Mouse (Mus musculus) embryo, embryonic 10 days (tissue): ENCODE results near the gene Fkbp15.
A peak's percentile ranks its signal among the peaks of the same experiment; 100 is the strongest.

Source experiments
- DNase-seq: peaks from one replicate; pipeline ENCODE4 v3.0.0-alpha.2; 2015; ENCODE audit warnings: low spot score

Fkbp15 gene

DNA sequence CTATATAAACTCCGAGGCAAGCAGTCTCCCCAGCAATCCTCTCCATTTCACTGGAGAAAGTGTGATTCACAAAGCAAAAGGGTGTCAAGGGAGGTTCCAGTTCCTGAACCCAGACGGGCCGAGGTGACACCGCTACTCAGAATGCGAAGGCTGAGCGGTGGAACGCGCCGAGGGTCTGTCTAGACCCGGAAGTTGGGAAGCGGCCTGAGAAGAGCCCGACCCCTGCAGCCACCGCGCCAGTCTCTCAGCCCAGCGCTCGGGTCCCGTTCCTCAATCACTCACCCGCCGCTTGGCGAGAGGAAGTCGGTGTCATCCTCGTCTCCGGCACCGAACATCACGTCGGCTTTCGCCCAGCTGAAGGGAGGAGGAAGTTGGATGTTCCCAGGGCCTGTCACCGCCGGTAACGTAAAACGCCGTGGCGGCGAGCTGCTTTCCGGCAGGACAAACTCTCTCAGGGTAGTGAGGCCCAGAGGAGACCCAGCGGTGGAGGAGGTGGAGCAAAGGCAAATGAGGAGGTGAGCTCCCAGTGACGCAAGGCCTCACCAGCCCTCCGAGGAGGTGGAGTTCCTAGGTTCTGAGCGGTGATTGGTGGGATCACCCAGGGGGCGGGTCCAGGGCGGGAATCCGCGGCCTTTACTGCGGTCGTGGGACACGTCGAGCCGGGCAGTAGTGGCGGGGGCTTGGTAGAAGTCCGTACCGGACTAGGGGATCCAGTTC is at the start of gene Fkbp15, which contains the start of gene Slc31a1:
Gene Fkbp15 (minus strand): TSS at position 461 of the 717 bp plus-strand sequence.
Gene Slc31a1 (plus strand): TSS at position 640 of the 717 bp plus-strand sequence.
- DNase-seq, result peak; percentile 98

- DNase-seq, result no peak
Observed at GRCm38 (mm10) chr4:62409615-62410014, 49.3 kb upstream of the Fkbp15 start.

DNA sequence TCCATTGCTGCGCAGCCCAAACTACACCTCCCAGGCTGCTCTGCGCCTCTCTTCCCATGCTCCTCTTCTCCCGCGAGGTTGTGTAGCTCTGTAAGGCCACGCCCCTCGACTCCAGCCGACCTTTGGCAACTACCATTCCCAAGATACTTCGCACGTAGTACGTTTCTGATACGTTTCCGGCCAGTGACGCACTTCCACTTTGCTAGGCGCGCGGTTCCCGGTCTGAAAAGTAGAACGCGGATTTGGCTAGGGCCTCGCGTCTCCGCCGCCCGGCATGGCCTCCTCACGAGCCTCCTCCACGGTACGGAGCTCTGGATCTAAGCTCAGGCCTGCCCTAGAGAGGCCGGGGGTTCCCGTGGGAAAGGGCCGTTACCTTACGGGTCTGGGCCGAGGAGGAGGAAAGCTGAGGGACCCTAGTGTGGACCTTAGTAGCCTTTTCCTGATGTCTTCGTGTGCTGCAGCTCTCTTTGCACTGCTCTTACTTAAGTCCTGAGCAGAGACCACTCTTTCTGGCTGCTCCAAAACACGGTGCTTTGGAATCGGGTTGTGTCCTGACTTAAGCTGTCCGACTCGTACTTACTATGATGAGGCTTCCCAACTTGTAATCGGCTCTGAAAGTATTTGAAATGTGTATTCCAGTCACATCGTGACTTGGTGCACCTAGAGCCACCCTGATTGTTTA is 48.4 kb upstream of the Fkbp15 start, which contains the start of the genes Cdc26 and Prpf4:
Gene Cdc26 (minus strand): TSS at position 42 of the 682 bp plus-strand sequence.
Gene Prpf4 (plus strand): TSS at position 197 of the 682 bp plus-strand sequence.
- DNase-seq, result peak; percentile 100

DNA sequence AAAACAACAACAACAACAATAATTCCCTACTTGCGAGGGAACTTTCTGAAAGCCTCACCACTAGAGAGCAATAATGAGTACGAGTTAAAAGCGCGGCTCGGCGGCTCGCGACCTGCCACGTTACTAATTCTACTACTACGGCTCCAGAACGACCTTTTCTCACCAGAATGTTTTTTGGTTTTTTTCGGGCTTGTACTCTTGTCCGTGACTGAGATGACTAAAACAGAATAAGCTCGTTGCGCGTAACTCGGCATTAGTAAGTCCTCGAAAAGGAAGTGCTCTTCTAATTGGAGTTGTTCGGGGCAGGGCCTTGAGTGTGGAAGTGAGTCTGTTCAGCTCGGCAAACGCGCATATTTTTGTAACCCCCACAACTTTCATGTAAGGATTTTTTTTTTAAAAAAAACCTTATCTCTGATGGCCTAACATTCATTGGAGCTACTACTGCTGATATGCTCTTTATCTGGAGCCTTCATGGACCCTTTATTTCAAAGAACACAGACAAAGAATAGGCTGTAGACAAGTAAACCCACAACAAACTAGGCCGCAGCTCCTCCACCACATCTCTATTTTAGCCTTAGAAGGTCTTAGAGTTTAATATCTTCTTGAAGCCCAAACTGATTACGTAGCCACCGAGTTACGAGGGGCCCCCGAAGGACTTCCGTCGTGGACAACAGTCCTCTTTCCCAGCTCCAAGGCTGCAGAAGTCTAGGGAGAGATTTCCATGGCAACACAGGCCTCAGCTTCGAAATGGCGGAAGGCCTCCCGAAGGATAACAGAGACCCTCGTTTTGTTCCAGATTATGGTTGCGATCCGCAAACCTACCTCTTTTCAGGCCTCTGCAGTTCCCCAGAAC is 47.6 kb upstream of the Fkbp15 start:
- DNase-seq, result peak; percentile 88

- no peak for DNase-seq
Observed at GRCm38 (mm10) chr4:62406133-62406532, 45.8 kb upstream of the Fkbp15 start.

GRCm38 (mm10) chr4:62398956-62399355 is 38.6 kb upstream of the Fkbp15 start:
- no peak for DNase-seq

DNA sequence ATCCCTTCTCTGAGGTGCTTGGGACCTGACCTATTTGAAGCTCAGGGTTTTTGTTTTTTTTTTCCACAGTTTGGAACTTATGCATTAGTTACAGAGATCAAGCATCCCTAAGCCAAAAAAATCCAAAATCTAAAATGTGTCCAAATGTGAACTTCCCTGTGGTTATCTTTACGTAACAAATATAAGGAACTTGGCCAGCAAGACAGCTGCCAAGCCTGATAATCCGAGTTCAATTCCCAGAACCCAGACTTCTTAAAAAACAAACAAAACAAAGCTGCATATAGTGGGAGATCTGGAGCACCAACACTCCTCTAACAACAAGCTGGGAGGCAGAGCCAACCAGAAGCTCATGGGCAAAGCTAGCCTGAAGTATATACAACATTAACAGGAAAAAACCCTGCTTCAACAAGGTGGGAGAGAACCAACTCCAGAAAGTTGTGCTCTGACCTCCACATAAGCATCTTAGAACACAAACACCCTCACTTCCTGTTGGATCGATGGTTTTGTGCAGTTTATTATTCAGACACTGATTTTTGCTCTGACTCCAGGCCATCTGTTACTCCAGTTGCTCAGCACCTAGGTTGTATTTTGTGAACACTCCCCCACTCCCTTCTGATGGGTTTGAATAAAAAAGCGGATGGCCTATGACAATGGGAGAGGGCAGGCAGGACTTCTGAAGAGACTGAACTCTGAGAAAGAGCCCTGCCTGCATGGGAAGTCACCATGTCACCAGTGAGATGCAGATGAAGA is 37.4 kb upstream of the Fkbp15 start:
- no peak for DNase-seq

GRCm38 (mm10) chr4:62395806-62396205 is 35.5 kb upstream of the Fkbp15 start:
- no peak for DNase-seq

GRCm38 (mm10) chr4:62393459-62393858 is 33.1 kb upstream of the Fkbp15 start:
- DNase-seq, result peak; percentile 15

DNA sequence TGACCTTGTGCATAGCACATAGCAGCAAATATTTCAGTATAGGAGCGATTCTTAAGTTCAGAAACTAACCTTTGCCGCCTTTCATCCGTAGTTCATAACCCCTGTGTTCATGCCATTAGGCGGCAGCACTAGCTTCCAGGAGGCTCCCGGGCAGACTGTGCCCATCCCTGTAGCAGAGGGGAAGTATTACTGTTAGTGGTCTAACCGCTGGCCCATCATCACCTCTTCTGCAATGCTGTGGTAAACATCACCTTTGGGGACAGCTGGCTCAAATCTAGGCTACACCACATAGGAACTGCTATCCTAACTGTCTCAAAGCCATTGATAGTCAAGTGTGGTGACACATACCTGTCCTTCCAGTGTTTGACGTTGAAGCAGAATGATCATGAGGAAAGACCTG is 31.5 kb upstream of the Fkbp15 start:
- DNase-seq, result no peak

DNA sequence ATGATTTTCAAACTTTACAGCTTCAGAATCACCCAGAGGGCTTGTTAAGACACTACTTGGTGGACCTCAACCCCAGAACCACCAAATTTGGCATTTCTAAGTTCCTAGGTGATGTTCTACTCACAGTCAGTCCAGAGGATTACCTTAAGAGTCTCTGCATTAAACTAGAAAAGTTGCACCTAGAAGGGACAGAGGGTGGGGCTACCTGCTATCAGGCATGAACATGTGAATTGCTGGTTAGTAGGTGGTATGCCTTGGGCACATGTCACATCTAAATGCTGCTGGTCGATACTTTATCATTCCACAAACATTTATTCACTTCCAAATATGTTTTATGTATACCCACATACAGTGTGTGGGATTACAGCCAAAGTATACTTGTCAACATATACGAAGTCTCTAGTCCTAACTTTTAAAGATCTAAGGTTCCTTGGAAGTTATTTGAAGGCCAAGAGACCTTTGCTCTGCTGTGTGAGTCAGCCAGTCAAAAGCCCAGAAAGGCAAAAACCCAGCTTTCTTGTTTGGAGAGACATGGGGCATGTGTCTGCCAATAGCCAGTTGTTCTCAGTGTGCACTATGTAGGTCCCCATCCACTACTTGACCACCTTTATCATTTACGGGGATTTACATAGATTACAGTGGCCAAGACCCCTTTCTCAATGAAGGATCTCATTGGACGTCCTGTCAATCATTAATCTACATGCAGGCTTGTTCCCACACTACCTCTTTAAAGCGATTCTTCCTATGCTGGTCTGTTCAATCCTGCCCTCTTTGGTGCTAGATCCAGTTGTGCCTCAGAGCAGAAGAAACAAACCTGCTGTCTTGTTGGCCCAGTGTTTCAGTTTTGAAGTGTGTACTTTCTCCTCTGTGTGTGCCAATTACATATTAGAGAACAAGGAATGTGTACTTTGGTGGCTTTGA is 29.5 kb upstream of the Fkbp15 start:
- DNase-seq, result no peak

- DNase-seq, result no peak
Observed at GRCm38 (mm10) chr4:62385439-62385838, 25.1 kb upstream of the Fkbp15 start.

- no peak for DNase-seq
Observed at GRCm38 (mm10) chr4:62384159-62384558, 23.8 kb upstream of the Fkbp15 start.

GRCm38 (mm10) chr4:62383752-62384151 is 23.4 kb upstream of the Fkbp15 start:
- no peak for DNase-seq

DNA sequence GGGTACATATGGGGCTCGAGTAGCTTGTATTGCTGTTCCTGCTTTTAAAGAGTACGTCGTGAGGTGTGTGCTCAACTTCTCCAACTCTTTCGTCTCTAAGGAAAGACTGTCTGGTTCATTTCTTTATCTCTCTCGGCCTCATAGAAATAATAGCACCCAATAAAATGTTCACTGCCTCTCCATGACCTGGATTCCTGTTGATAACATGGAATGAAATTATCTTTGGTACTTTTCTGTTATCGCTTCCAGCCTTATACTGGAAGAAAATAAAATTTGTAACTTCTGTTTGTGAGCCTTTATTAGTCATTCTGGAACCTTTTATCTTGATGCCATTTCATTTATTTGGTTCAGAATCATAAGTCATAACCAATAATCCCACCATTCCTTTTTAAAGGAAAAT is 22.9 kb upstream of the Fkbp15 start:
- no peak for DNase-seq

DNA sequence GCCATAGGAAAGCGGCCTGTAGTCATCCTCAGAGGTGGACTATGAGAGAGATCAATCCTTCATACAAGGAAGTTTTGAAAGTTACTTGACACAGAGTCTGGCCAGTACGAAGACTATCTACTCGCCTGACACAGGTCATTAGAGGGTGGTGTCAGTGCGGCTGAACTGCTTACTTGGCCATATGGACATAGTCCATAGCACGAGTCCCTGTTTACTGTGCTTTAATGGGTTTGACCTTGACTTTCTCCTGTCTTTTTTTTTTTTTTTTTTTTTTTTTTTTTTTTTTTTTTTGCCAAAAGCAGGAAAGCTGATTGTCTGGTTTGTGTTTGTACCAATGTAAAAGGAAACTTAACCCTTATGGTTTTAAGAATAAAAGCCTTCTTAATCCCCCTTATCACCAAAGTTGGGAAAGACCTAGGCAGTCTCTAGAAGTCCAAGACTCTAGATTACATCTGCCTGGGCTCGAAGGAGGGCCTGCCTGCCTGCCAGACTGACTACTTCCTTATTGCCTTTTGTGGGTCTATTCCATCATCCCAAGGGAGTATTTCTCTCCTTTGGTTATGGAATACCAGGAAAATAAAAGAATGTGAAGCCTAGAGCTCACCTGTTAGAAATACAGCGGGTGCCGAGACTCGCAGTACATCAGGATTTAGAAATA is 19.5 kb upstream of the Fkbp15 start:
- DNase-seq, result no peak

GRCm38 (mm10) chr4:62376123-62376522 is 15.8 kb upstream of the Fkbp15 start:
- no peak for DNase-seq

GRCm38 (mm10) chr4:62374342-62374741 is 14.0 kb upstream of the Fkbp15 start:
- no peak for DNase-seq

DNA sequence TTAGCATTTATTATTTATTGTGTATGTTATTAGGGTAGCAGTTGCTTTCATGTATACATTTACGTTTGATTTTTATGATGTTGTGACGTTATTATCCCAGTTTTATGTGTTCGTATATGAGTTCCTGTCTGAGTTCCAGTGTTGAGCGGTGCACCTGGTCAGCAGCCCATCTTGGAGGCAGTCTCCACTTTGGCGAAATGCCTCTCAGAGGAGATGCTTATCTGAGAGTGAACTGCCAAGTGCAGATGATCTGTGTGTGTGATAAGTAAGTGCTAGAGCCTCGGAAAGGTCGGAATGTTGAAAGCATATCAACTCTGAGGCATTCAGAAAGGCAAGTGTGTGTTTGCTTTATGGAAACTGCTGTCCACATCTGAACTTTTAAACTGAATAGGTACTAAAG is 13.3 kb upstream of the Fkbp15 start:
- DNase-seq, result no peak
